Mouse (Mus musculus) left cerebral cortex, postnatal 14 days (tissue): ENCODE data around the gene Mif4gd. TPM values are rescaled to one million over a fixed set of nuclear protein-coding genes. Genes with fewer than 3 reads are reported as not detected.

Source experiments
- DNase-seq, 2 experiments: peaks; one replicate each; pipeline ENCODE4 v3.0.0; 2021 to 2022; ENCODE audit warnings: low spot score in 2 of 2, mixed read lengths in 1 of 2
- intact Hi-C: fragments of 180-260 bp; cut with DNase I; formaldehyde crosslinking; loops from one replicate; pipeline ENCODE4 v1.15.1; 2025
- total RNA-seq, 2 experiments: library from RNA; stranded (reverse); gene quantifications; 2 replicates each; pipeline ENCODE4 v1.2.3; 2021

Gene Mif4gd
- total RNA-seq, 2 experiments from 2014 or later = 14.8 to 17.4 TPM

DNA sequence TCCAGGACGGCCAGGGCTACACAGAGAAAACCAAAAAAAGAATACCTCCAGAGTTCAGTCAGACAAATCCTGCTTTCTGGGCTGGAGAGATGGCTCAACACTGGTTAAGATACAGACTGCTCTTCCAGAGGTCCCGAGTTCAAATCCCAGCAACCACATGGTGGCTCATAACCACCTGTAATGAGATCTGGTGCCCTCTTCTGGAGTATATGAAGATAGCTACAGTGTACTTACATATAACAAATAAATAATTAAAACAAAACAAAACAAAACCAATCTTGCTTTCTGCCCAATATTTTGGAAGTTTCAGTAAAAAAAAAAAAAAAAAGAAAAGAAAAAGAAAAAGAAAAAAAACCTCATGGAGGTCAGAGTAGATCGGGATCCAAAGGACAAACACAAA is 17.6 kb downstream of the Mif4gd start:
- no peak for DNase-seq
- intact Hi-C loops = no loop called here

DNA sequence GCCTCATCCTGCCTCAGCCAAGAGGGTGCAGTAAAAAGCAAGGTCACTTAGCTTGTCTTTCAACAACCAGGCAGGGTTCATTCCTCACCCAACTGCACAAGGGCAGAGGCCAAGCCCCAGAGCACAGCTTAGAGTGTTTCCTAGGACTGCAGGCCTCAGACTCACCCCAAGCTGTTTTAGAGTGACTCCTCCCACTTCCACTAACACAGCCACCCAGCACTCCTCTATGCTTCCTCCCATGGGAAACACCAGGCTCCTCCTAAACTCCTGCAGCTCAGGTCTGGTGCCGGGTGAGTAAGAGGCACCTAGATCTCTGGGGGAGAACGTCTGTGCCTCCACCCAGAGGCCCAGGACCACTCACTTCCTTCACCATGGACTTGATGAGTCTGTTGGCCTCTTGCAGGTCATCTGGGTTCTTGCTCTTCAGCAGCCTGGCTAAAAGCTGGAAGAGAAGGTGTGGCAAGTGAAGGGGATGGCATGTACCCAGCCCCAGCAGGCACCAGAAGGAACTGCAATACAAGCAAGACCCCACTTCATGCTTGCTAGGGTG is 22.2 kb downstream of the Mif4gd start:
- intact Hi-C loops = no loop called here
- no peak for DNase-seq

DNA sequence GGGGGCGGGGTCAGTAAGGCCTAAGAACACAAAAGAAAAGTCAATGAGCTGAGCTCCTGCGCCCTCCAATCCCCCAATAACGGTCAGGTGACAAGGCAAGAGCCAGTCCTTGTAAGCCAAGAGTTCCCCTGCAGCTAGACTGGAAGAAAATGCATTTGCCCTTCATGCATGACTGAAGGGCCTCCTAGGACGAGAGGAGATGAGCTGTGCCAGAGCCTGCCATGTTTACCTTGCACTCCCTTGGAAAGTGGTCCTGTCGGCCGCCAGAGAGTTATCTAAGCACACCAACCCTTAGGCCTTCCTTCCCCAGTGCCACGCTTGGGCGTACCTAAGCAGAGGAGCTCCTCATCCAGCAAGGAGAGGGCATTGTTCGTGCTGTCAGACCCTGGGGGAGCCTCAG is 24.8 kb downstream of the Mif4gd start:
- DNase-seq = no peak
- intact Hi-C loops = loop anchor here (10.0 kb wide), 1 partner anchor 103 kb away; no protein-coding TSS in a partner anchor

DNA sequence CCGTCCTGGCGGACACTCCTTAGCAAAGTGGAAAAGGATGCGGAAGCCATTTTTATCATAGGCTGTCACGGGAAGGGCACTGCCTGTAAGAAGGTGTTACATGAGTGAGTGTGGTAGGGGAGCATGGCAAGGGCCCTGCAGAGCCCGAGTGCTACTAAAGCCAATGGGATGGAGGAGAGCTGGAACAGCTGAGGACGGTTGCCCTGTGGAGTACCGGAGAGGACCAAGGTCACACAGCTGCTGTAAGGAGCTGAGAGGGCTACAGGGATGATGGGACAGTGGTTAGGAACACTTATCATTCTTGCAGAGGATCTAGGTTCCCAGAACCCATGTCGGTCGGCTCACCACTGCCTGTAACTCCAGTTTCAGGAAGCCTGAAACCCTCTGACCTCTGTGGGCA is 26.4 kb downstream of the Mif4gd start:
- DNase-seq = no peak
- intact Hi-C loops = loop anchor here (10.0 kb wide), 1 partner anchor 102 kb away; no protein-coding TSS in a partner anchor

DNA sequence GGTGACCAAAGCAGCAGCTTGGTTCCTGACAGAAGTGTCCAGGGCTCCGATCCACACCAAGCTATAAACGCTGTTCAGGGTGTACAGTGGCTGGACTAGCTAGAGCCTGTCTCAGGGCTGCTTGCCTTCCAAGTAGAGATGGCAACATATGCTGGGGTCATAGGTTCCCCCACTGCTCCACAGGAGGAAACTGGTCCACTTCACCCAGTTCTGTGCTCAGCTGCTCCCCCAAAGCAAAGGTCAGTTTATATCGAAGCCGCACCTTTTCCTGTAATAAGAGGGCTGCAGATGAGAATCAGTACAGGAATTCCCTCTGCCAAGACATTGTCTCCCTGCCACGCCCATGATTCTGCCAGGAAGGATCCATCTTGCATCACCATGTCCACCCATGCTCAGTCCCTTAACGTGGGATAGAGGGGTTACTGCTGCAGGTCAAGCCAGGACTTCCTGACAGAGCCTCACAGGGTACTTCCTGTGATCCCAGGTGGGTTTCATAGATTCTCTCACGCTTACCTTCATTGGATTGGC is 27.1 kb downstream of the Mif4gd start:
- intact Hi-C loops = loop anchor here (10.0 kb wide), 1 partner anchor 101 kb away; no protein-coding TSS in a partner anchor

DNA sequence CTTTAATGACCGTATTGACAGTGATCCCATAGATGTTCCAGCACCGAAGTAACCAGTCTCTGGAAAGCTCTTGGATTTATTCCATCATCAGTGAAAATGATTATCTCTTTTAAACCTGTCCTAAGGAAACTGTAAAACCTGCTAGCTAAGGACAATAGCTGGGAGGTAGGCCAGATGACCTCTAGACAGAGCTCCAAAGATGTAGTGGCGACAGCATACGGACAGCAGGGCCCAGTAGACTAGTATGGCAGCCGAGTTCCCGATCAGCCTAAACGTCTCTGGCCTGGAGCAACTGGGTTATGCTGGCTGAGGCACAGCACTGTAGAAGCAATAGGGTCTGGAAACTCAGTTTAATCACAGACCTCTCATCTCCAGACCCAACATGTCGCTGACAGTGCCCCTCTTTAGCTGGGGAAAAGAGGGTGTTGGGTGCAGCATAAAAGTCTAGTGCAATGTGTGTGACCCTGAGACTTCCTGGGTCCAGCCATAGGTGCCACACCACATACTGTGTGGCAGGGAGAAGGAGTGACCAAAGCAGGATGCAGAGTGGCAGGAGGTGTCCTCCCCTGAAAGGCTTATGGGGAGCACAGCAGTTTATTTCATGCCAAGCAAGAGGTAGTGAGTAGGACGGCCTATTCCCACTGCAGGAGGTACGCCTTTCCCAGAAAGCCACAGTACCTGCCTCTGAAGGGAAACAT is 28.2 kb downstream of the Mif4gd start:
- intact Hi-C loops = loop anchor here (10.0 kb wide), 1 partner anchor 100 kb away; no protein-coding TSS in a partner anchor
- DNase-seq = no peak

More for the DNA sequence above, 27.1 kb downstream of the Mif4gd start:
- no peak for DNase-seq

DNA sequence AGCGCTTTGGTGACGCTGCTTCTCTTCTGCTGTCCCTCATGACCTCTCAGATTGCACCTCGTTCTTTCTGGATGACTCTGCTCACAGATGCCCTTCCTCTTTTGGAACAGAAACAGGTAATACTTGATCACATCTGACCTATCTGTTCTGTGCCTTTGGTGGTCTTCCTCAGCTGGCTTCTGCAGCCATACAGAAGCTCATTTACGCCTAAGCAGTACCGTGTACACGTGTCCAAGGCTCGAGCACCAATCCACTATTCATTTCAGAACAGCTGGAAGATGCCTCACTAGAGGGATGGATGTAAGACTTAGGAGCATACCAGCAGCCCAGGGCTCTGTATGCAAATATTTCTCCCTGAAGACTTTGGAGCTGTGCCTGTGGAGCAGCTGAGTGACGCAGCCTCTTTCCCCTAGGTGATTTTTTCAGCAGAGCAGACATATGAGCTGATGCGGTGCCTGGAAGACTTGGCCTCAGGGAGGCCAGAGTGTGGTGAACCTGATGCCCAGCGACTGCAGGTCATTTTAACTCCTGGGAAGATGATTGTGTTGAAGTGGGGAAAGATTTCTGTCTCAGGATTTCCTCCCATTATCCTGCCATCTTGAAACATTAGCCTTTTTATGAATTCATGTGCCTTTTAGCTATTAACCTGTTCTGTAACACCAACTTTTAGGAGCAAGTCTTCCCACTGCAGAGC is 29.7 kb downstream of the Mif4gd start:
- no peak for DNase-seq
- intact Hi-C loops = loop anchor here (10.0 kb wide), 1 partner anchor 98 kb away; no protein-coding TSS in a partner anchor

DNA sequence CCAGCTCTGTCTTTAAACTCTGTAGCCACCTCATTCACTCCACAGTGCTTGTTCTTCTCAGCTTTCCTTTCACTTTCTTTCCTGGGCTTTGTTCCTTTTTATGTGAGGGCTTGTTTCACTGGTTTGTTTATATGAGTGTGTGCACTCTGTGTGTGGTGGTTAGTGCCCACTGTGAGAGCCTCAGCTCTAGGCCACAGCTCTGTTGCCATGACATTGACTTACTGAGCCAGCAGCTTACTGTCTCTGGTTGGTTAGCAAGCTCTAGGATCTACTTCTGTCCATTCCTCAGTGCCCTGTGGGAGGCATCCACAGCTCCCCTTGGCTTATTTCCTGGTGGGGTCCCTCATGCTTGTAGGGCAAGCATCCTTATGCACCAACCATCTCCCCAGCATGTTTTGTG is 33.7 kb downstream of the Mif4gd start:
- intact Hi-C loops = no loop called here
- DNase-seq = no peak

DNA sequence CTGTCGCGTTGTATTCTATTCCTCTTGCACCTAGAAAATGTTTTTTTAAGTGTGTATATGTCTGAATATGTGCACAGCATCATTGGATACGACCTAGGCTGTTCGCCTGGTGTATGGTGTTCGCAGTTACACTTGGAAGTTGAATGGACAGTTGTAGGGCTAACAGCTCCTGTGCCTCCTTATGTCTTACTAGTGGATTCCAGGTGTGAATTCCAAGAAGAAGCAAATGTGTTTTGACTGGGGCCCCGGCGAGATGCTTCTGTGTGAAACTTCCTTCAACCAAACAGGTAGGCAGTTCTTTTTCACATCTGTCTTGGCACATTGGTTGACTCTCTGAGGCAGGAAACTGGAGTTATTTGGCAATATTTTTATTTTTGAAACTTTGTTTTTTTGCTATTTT is 47.8 kb downstream of the Mif4gd start:
- DNase-seq = no peak
- intact Hi-C loops = no loop called here

DNA sequence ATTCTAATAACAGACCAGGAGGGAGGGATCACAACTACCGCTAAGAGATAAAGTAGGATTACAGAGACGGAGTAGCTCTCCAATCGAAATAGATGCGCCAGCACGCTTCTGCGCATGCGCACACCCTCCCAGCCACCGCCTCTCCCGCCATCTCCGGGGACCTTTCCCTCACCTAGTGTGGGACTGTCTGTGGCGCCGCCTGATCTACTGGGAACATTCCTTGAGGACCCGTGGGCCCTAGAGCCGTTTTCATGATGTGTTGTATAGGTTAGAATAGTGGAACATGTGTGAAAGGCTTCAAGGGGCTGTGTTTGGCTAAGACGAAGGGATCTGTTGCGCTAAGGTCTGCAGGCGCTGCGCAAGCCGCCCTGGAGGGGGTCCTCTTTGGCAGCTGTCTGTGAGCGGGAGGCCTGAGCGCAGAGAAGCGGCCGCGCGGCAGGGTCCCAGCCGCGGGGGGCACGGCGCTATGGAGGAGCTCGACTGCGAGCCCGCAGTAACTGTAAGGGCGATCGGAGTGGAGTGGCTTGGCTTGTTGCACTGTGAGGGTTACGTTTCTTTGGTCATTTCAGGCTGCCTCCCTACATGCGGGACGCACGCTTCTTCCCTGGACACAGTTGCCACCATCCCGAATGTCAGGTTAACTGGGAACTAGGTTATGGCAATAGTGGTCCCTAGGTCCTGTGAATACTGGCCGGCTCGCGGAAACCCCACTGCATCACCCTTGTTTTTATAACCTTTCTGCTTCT is 48.5 kb downstream of the Mif4gd start, which contains the start of gene Nup85:
Nup85 (plus strand) TSS at position 371 of the 746 bp plus-strand sequence.
- intact Hi-C loops = no loop called here

DNA sequence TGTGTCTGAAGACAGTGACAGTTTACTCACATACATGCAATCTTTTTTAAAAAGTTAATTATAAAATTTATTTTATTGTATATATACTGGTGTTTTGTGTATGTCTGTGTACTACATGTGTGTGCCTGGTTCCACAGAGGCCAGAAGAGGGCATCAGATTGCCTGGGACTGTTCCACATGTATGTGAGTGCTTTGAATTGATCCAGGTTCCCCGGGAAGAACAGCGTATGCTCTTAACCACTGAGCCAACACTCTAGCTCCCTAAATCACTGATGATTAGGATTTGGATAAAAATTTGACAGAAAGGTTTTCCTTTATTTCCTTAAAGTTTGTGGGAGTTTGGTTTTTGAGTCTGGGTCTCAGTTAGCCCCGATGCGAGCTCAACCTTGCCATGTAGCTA is 49.4 kb downstream of the Mif4gd start:
- intact Hi-C loops = no loop called here
- no peak for DNase-seq

More for the DNA sequence above, 48.5 kb downstream of the Mif4gd start, which contains the start of gene Nup85:
- DNase-seq = peak; percentile 97 to 98

Other genes with a start within 250 kb of the Mif4gd start
- 100 to 1,000 TPM in 1 of 2 experiments, 10 to 100 TPM in 1; 98.7 to 101 TPM for gene Hid1, start 245.2 kb downstream of the Mif4gd start, total RNA-seq
- gene Cdr2l, start 231.1 kb downstream of the Mif4gd start, total RNA-seq = 10 to 100 TPM; 15.4 to 17.0 TPM
- 100 to 1,000 TPM; 101 to 112 TPM for gene Mrpl58, start 209.2 kb downstream of the Mif4gd start, total RNA-seq
- gene Atp5h, start 193.0 kb downstream of the Mif4gd start, total RNA-seq = 100 to 1,000 TPM; 423 to 448 TPM
- 10 to 100 TPM; 65.5 to 66.2 TPM for gene Kctd2, start 192.8 kb downstream of the Mif4gd start, total RNA-seq
- not detected for gene Trim80, start 172.4 kb downstream of the Mif4gd start, total RNA-seq
- gene Slc16a5, start 150.5 kb downstream of the Mif4gd start, total RNA-seq = under 1 TPM in 1 of 2 experiments, not detected in 1; 0.15 TPM
- gene Armc7, start 137.3 kb downstream of the Mif4gd start, total RNA-seq = 10 to 100 TPM in 1 of 2 experiments, 1 to 10 TPM in 1; 9.7 to 10.1 TPM
- gene Nt5c, start 121.1 kb downstream of the Mif4gd start, total RNA-seq = 10 to 100 TPM; 75.9 TPM
- gene Jpt1, start 98.6 kb downstream of the Mif4gd start, total RNA-seq = 100 to 1,000 TPM; 206 TPM
- gene Sumo2, start 76.7 kb downstream of the Mif4gd start, total RNA-seq = 100 to 1,000 TPM; 338 to 354 TPM
- 10 to 100 TPM; 39.6 to 47.4 TPM for gene Nup85, start 48.5 kb downstream of the Mif4gd start, total RNA-seq
- gene Mrps7, start 9.0 kb downstream of the Mif4gd start, total RNA-seq = 10 to 100 TPM; 47.4 to 49.8 TPM
- gene Gga3, start 8.9 kb downstream of the Mif4gd start, total RNA-seq = 10 to 100 TPM; 68.3 to 75.5 TPM
- gene Slc25a19, start 15.3 kb upstream of the Mif4gd start, total RNA-seq = 10 to 100 TPM; 55.1 to 58.1 TPM
- gene Grb2, start 95.6 kb upstream of the Mif4gd start, total RNA-seq = 100 to 1,000 TPM; 183 to 190 TPM
- 10 to 100 TPM; 48.1 to 51.4 TPM for gene Tmem94, start 152.5 kb upstream of the Mif4gd start, total RNA-seq
- 10 to 100 TPM; 18.7 to 21.3 TPM for gene Caskin2, start 200.7 kb upstream of the Mif4gd start, total RNA-seq
- gene Tsen54, start 201.8 kb upstream of the Mif4gd start, total RNA-seq = 10 to 100 TPM; 12.7 to 15.3 TPM
- gene Llgl2, start 211.1 kb upstream of the Mif4gd start, total RNA-seq = 1 to 10 TPM; 2.8 to 3.4 TPM
- under 1 TPM; 0.13 to 0.17 TPM for gene Myo15b, start 245.4 kb upstream of the Mif4gd start, total RNA-seq